Mouse (Mus musculus) kidney, postnatal 0 days (tissue): ENCODE results near the gene Pou6f1. TPM values are rescaled to one million over a fixed set of nuclear protein-coding genes. Genes with fewer than 3 reads are reported as not detected.
A peak's percentile ranks its signal among the peaks of the same experiment; 100 is the strongest.
"Not testable (repeated sequence)": the region's sequence is repeated elsewhere in the genome, so short reads cannot be mapped to it uniquely, and the experiment has no call there.

Experiments used
- ATAC-seq: fragments of 200-750 bp; cut with Nextera tagmentation; replicated peaks from 2 replicates; pipeline ENCODE4 v1.8.0; 2017; ENCODE audit warnings: low read depth, moderate number of reproducible peaks, moderate TSS enrichment, moderate library complexity; ENCODE audit not compliant: low FRiP score
- DNase-seq: peaks from one replicate; pipeline ENCODE4 v3.0.0-alpha.2; 2016; ENCODE audit warnings: low spot score
- H3K27ac ChIP-seq: fragments of 300-500 bp; sonication (generic); 2 replicates; pipeline ENCODE4 v1.5.1; 2014; ENCODE audit warnings: mild to moderate bottlenecking
- H3K27me3 ChIP-seq: fragments of 300-500 bp; sonication (generic); 2 replicates; pipeline ENCODE4 v1.6.1; 2014; ENCODE audit warnings: low read length, mixed read lengths; ENCODE audit not compliant: insufficient read depth
- H3K36me3 ChIP-seq: fragments of 300-500 bp; sonication (generic); 2 replicates; pipeline ENCODE4 v1.6.1; 2014; ENCODE audit warnings: low read length, mixed read lengths; ENCODE audit not compliant: insufficient read depth
- H3K4me1 ChIP-seq: fragments of 300-500 bp; sonication (generic); replicated peaks from 2 replicates; pipeline ENCODE4 v1.6.1; 2014; ENCODE audit warnings: antibody characterized with exemption, low read length, mixed read lengths; ENCODE audit not compliant: insufficient read depth
- H3K4me2 ChIP-seq: fragments of 300-500 bp; sonication (generic); 2 replicates; pipeline ENCODE4 v1.6.1; 2014; ENCODE audit warnings: mild to moderate bottlenecking, low read length, moderate library complexity, mixed read lengths
- H3K4me3 ChIP-seq: fragments of 300-500 bp; sonication (generic); replicated peaks from 2 replicates; pipeline ENCODE4 v1.5.1; 2014; ENCODE audit warnings: low read depth, low read length
- H3K9ac ChIP-seq: fragments of 300-500 bp; sonication (generic); 2 replicates; pipeline ENCODE4 v1.6.1; 2014; ENCODE audit warnings: low read depth, low read length
- H3K9me3 ChIP-seq: fragments of 300-500 bp; sonication (generic); replicated peaks from 2 replicates; pipeline ENCODE4 v1.6.1; 2016; ENCODE audit warnings: low read length, inconsistent platforms, mixed read lengths
- CTCF ChIP-seq: IDR thresholded peaks from 2 replicates; pipeline ENCODE4 v1.5.1; 2016; ENCODE audit warnings: antibody characterized with exemption, low read depth, mild to moderate bottlenecking, moderate library complexity
- WGBS: fragments of 180-500 bp; shearing (Covaris S2); extraction: QIAGEN DNeasy Blood & Tissue Kit; methylation state at CpG from one replicate; pipeline ENCODE4 v1.1.7; 2014; 5-methylcytosine and 5-hydroxymethylcytosine counted together
- polyA plus RNA-seq: library from polyadenylated mRNA; unstranded; fragments of >200 nt; fragmentation: Nextera tagmentation; extraction: Ambion mirVana; gene quantifications from 2 replicates; pipeline ENCODE4 v1.2.1, GENCODE M21; 2015

Pou6f1 gene
- polyA plus RNA-seq, 1 experiment from 2014 or later = 9.7 TPM

DNA sequence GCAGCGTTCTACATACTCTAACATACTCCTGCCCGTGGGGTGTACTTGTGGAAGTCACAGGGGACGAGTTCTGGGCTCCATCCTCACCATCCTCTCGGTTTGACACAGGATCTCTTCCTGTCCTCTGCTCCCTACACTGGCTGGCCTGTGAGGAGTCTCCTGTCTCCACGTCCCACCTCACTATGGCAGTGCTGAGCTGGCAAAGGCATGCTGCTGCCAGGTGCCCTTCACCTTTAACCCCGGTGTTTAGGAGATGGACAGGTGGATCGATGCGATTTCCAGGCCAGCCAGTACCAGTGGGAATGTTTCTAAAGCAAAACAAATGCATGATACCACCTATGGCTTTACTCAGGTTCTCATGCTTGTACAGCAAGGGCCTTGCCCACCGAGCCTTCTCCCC, 24.0 kb upstream of the Pou6f1 start:
- H3K9ac ChIP-seq = no peak overlapping the region
- 91% methylated on average over 9 of the region's 9 CpGs for whole genome bisulfite sequencing
- peaks cover 15% of the 10 kb centered on the region for H3K36me3 ChIP-seq
- H3K4me1 ChIP-seq = no peaks in the 10 kb centered on the region
- no peak overlapping the region for H3K4me2 ChIP-seq
- DNase-seq (no peak), ATAC-seq (no peak)
- TF ChIP-seq CTCF = no peak
- no peak overlapping the region for H3K27ac ChIP-seq
- no peaks in the 10 kb centered on the region for H3K9me3 ChIP-seq
- no peaks in the 10 kb centered on the region for H3K27me3 ChIP-seq
- H3K4me3 ChIP-seq = no peak overlapping the region

DNA sequence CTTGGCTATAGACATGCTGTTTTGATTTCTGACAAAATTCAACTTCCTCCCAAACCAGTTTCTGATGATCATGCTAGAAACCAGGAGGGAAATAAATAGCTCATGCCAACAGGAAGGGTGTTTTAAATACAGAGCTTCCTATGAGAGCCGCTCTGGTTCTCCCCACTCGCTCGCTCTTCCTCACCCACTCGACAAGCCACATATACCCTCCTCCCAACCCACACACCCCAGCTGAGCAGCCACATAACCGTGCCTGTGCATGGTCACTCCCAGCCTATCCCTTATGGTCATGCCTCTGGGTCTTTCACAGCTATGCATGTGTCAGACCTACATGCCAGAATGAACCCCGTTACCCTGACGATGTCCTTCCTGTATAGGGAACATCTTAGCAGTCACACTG, 22.4 kb upstream of the Pou6f1 start:
- ATAC-seq (no peak), DNase-seq (no peak)
- Histone ChIP-seq H3K27me3 (no peaks in the 10 kb centered on the region), H3K36me3 (peaks cover 29% of the 10 kb centered on the region), H3K4me2 (no peak overlapping the region), H3K27ac (peak overlapping the region; percentile 48; the same call in 1 of the 2 replicates), H3K9me3 (no peaks in the 10 kb centered on the region), H3K4me3 (no peak overlapping the region), H3K9ac (no peak overlapping the region), H3K4me1 (no peaks in the 10 kb centered on the region)
- TF ChIP-seq CTCF = no peak
- WGBS = 75% methylated on average over 7 of the region's 7 CpGs

- WGBS = 67% methylated on average over 9 of the region's 9 CpGs
- H3K4me3 ChIP-seq, H3K4me1 ChIP-seq, ATAC-seq, H3K9me3 ChIP-seq, H3K4me2 ChIP-seq, DNase-seq, H3K9ac ChIP-seq, H3K27me3 ChIP-seq: not testable (repeated sequence)
- Histone ChIP-seq H3K27ac (peak overlapping the region; percentile 48), H3K36me3 (peaks cover 29% of the 10 kb centered on the region)
Observed at GRCm38 (mm10) chr15:100621671-100622070, 21.9 kb upstream of the Pou6f1 start.

DNA sequence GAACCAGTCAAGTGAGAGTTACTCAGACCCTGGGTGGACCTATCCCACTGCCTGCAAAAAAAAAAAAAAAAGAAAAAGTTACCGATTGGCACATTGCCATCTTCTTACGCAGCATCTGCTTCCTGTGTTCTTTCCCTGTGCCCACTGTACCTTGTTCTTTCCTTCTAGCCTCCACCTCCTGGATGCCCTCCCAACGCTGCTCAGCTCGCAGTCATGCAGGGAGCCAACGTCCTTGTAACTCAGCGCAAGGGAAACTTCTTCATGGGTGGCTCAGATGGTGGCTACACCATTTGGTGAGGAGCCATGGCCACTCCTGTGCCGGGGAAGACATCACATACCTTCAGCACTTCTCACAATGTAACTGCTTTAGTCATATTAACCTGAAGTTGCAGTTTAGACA, 19.4 kb upstream of the Pou6f1 start:
- Histone ChIP-seq H3K27me3 (no peaks in the 10 kb centered on the region), H3K4me2 (no peak overlapping the region), H3K36me3 (peaks cover 29% of the 10 kb centered on the region), H3K9me3 (no peaks in the 10 kb centered on the region), H3K4me3 (no peak overlapping the region), H3K9ac (no peak overlapping the region), H3K27ac (no peak overlapping the region), H3K4me1 (peaks cover 3% of the 10 kb centered on the region; the same call in 1 of the 2 replicates)
- 80% methylated on average over 7 of the region's 7 CpGs for WGBS
- no peak for ATAC-seq
- TF ChIP-seq CTCF = no peak
- no peak for DNase-seq

DNA sequence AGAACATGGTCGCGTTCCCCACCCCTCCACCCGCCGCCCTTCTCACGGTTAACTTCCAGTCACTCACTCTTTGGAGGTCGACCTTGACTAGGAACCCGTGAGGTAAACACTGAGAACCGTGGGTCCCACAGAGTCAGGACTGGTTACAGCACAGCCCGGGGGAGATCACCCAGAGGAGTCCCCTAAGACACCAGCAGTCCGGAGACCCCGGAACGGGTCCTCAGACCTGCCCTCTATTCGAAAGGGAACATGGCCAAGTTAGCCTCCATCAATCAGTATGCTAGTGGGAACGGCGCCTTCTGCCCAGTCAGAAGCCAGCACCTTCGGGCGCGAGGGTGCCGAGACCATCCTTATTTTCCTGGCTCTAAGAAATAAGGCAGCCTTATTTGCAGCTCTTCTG, 16.4 kb upstream of the Pou6f1 start:
- under 1% methylated on average over 19 of the region's 19 CpGs for WGBS
- peaks cover 29% of the 10 kb centered on the region for H3K36me3 ChIP-seq
- peak overlapping the region; percentile 93 for H3K9ac ChIP-seq
- peaks cover 8% of the 10 kb centered on the region; the same call in 1 of the 2 replicates for H3K4me1 ChIP-seq
- no peak for DNase-seq
- H3K4me2 ChIP-seq = peak overlapping the region; percentile 74
- H3K27me3 ChIP-seq = no peaks in the 10 kb centered on the region
- H3K9me3 ChIP-seq = no peaks in the 10 kb centered on the region
- peak overlapping the region; percentile 85 for H3K4me3 ChIP-seq
- H3K27ac ChIP-seq = peak overlapping the region; percentile 100
- TF ChIP-seq CTCF = no peak
- 0 out of 2 replicates have a peak, but pooled peaks have one; percentile 0 for ATAC-seq

DNA sequence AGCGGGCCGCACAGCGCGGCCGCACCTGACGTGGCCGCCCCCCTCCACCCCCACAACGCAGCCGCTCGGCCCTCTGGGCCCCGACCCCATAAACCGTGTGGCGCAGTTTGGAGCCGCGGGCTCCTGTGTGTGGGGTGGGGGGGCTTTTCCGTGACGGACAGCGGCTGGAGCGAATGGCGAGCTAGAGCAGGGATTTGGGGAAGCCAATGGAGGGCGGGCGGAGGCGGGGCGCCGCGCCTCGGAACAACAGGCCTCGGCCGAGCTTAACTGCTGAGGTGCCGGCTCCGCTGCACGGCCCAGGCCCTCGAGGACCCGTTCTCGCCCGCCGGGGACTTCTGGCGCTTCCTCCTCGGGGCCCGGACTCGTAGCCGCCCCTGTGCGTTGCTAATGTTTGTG, 16.0 kb upstream of the Pou6f1 start:
- H3K27me3 ChIP-seq = no peaks in the 10 kb centered on the region
- ATAC-seq (peak; percentile 81), DNase-seq (peak; percentile 93)
- peak overlapping the region; percentile 100 for H3K27ac ChIP-seq
- peak overlapping the region; percentile 93 for H3K9ac ChIP-seq
- TF ChIP-seq CTCF = no peak
- peak overlapping the region; percentile 74 for H3K4me2 ChIP-seq
- peaks cover 27% of the 10 kb centered on the region for H3K36me3 ChIP-seq
- 0% methylated on average over 41 of the region's 43 CpGs for WGBS
- peaks cover 8% of the 10 kb centered on the region; the same call in 1 of the 2 replicates for H3K4me1 ChIP-seq
- H3K9me3 ChIP-seq = no peaks in the 10 kb centered on the region
- peak overlapping the region; percentile 85 for H3K4me3 ChIP-seq
